Mouse (Mus musculus) intestine, embryonic 16.5 days (tissue): ENCODE data around the gene Elp5. TPM values are rescaled to one million over a fixed set of nuclear protein-coding genes. Genes with fewer than 3 reads are reported as not detected.

Experiments used
- ATAC-seq: fragments of 200-750 bp; cut with Nextera tagmentation; 2 replicates; pipeline ENCODE4 v1.8.0; 2017; ENCODE audit warnings: moderate TSS enrichment, moderate library complexity
- H3K27ac ChIP-seq: fragments of 300-500 bp; sonication (generic); 2 replicates; pipeline ENCODE4 v1.5.1; 2014; ENCODE audit warnings: mild to moderate bottlenecking, low read length
- H3K27me3 ChIP-seq: fragments of 300-500 bp; sonication (generic); replicated peaks from 2 replicates; pipeline ENCODE4 v1.6.1; 2014; ENCODE audit warnings: low read length, control low read depth, mixed read lengths; ENCODE audit not compliant: control insufficient read depth, insufficient read depth
- H3K36me3 ChIP-seq: fragments of 300-500 bp; sonication (generic); 2 replicates; pipeline ENCODE4 v1.6.1; 2014; ENCODE audit warnings: low read length, control low read depth; ENCODE audit not compliant: control insufficient read depth, insufficient read depth
- H3K4me1 ChIP-seq: fragments of 300-500 bp; sonication (generic); 2 replicates; pipeline ENCODE4 v1.6.1; 2014; ENCODE audit warnings: low read length, control low read depth, mixed read lengths; ENCODE audit not compliant: control insufficient read depth, insufficient read depth
- H3K4me2 ChIP-seq: fragments of 300-500 bp; sonication (generic); 2 replicates; pipeline ENCODE4 v1.6.1; 2014; ENCODE audit warnings: low read depth, low read length, control low read depth
- H3K4me3 ChIP-seq: fragments of 300-500 bp; sonication (generic); 2 replicates; pipeline ENCODE4 v1.5.1; 2014; ENCODE audit warnings: mild to moderate bottlenecking, low read length
- H3K9ac ChIP-seq: fragments of 300-500 bp; sonication (generic); 2 replicates; pipeline ENCODE4 v1.6.1; 2014; ENCODE audit warnings: low read depth, low read length
- H3K9me3 ChIP-seq: fragments of 300-500 bp; sonication (generic); 2 replicates; pipeline ENCODE4 v1.6.1; 2016; ENCODE audit warnings: low read length, control low read depth; ENCODE audit not compliant: control insufficient read depth
- WGBS: fragments of 180-500 bp; shearing (Covaris S2); extraction: QIAGEN DNeasy Blood & Tissue Kit; methylation state at CpG from one replicate; pipeline ENCODE4 v1.1.7; 2014; 5-methylcytosine and 5-hydroxymethylcytosine counted together
- polyA plus RNA-seq: library from polyadenylated mRNA; unstranded; fragments of >200 nt; fragmentation: Nextera tagmentation; extraction: Ambion mirVana; gene quantifications from 2 replicates; pipeline ENCODE4 v1.2.1, GENCODE M21; 2015

Elp5 gene
- polyA plus RNA-seq, 1 experiment from 2014 or later, result 106 TPM

GRCm38 (mm10) chr11:70010033-70010432 is 27.7 kb upstream of the Elp5 start:
- WGBS, result 89% methylated on average over 6 of the region's 6 CpGs
- no peaks in the 10 kb centered on the region for H3K27me3 ChIP-seq
- no peak for ATAC-seq
- H3K9ac ChIP-seq, result no peak overlapping the region
- H3K9me3 ChIP-seq, result no peaks in the 10 kb centered on the region
- H3K27ac ChIP-seq, result no peak overlapping the region
- peaks cover 11% of the 10 kb centered on the region for H3K4me1 ChIP-seq
- H3K36me3 ChIP-seq, result peaks cover 46% of the 10 kb centered on the region
- H3K4me3 ChIP-seq, result no peak overlapping the region
- H3K4me2 ChIP-seq, result no peak overlapping the region

GRCm38 (mm10) chr11:70005521-70005920 is 23.2 kb upstream of the Elp5 start:
- 62% methylated on average over 5 of the region's 5 CpGs for WGBS
- Histone ChIP-seq H3K27me3 (no peaks in the 10 kb centered on the region), H3K4me3 (no peak overlapping the region), H3K4me2 (no peak overlapping the region), H3K9ac (no peak overlapping the region), H3K9me3 (no peaks in the 10 kb centered on the region), H3K36me3 (peaks cover 24% of the 10 kb centered on the region), H3K27ac (no peak overlapping the region), H3K4me1 (peaks cover 17% of the 10 kb centered on the region)
- ATAC-seq, result no peak

- Histone ChIP-seq H3K4me3 (peak overlapping the region; percentile 84; the same call in 1 of the 2 replicates), H3K36me3 (peaks cover 22% of the 10 kb centered on the region), H3K9me3 (no peaks in the 10 kb centered on the region), H3K4me2 (peak overlapping the region; percentile 82; the same call in 1 of the 2 replicates), H3K27ac (no peak overlapping the region), H3K27me3 (no peaks in the 10 kb centered on the region), H3K4me1 (peaks cover 20% of the 10 kb centered on the region), H3K9ac (no peak overlapping the region)
- 88% methylated on average over 2 of the region's 2 CpGs for WGBS
- ATAC-seq, result no peak
Measured at GRCm38 (mm10) chr11:70002471-70002870, 20.2 kb upstream of the Elp5 start.

- H3K4me3 ChIP-seq, result peak overlapping the region; percentile 84
- peaks cover 21% of the 10 kb centered on the region for H3K4me1 ChIP-seq
- H3K9me3 ChIP-seq, result no peaks in the 10 kb centered on the region
- H3K9ac ChIP-seq, result no peak overlapping the region
- peaks cover 16% of the 10 kb centered on the region for H3K36me3 ChIP-seq
- no peaks in the 10 kb centered on the region for H3K27me3 ChIP-seq
- no peak for ATAC-seq
- no peak overlapping the region for H3K27ac ChIP-seq
- H3K4me2 ChIP-seq, result peak overlapping the region; percentile 82
Measured at GRCm38 (mm10) chr11:70001865-70002264, 19.5 kb upstream of the Elp5 start.

GRCm38 (mm10) chr11:70001159-70001558 is 18.8 kb upstream of the Elp5 start:
- ATAC-seq, result no peak
- H3K4me3 ChIP-seq, result peak overlapping the region; percentile 84
- H3K27ac ChIP-seq, result peak overlapping the region; percentile 96
- peak overlapping the region; percentile 82 for H3K4me2 ChIP-seq
- peaks cover 16% of the 10 kb centered on the region for H3K36me3 ChIP-seq
- peaks cover 21% of the 10 kb centered on the region for H3K4me1 ChIP-seq
- peak overlapping the region; percentile 91 for H3K9ac ChIP-seq
- H3K9me3 ChIP-seq, result no peaks in the 10 kb centered on the region
- H3K27me3 ChIP-seq, result no peaks in the 10 kb centered on the region
- WGBS, result 10% methylated on average over 8 of the region's 8 CpGs

GRCm38 (mm10) chr11:70000396-70000898 is 18.1 kb upstream of the Elp5 start, which contains the start of gene Dvl2:
Gene Dvl2 (plus strand): TSS chr11:70000595.
- under 1% methylated on average over 48 of the region's 48 CpGs for WGBS
- Histone ChIP-seq H3K9me3 (no peaks in the 10 kb centered on the region), H3K27me3 (no peaks in the 10 kb centered on the region), H3K4me2 (peak within 1 kb of the TSS; percentile 82), H3K36me3 (peaks cover 16% of the 10 kb centered on the region), H3K9ac (peak within 1 kb of the TSS; percentile 91), H3K4me3 (peak within 1 kb of the TSS; percentile 84), H3K27ac (peak within 1 kb of the TSS; percentile 96), H3K4me1 (peaks cover 21% of the 10 kb centered on the region)
- ATAC-seq, result peak; percentile 57

GRCm38 (mm10) chr11:69999666-70000065 is 17.3 kb upstream of the Elp5 start:
- Histone ChIP-seq H3K36me3 (peaks cover 17% of the 10 kb centered on the region), H3K27ac (peak overlapping the region; percentile 25; the same call in 1 of the 2 replicates), H3K4me1 (peaks cover 22% of the 10 kb centered on the region), H3K4me2 (no peak overlapping the region), H3K9me3 (no peaks in the 10 kb centered on the region), H3K27me3 (no peaks in the 10 kb centered on the region), H3K4me3 (no peak overlapping the region), H3K9ac (no peak overlapping the region)
- ATAC-seq, result no peak
- 76% methylated on average over 8 of the region's 8 CpGs for WGBS

- WGBS, result 92% methylated on average over 27 of the region's 27 CpGs
- ATAC-seq, result no peak
- Histone ChIP-seq H3K36me3 (peaks cover 22% of the 10 kb centered on the region), H3K9me3 (no peaks in the 10 kb centered on the region), H3K9ac (no peak overlapping the region), H3K4me1 (peaks cover 24% of the 10 kb centered on the region), H3K4me2 (no peak overlapping the region), H3K27me3 (no peaks in the 10 kb centered on the region), H3K4me3 (no peak overlapping the region), H3K27ac (no peak overlapping the region; the same call in 1 of the 2 replicates)
Measured at GRCm38 (mm10) chr11:69998567-69999491, 16.5 kb upstream of the Elp5 start.

GRCm38 (mm10) chr11:69997070-69997509 is 14.8 kb upstream of the Elp5 start:
- H3K27ac ChIP-seq, result peak overlapping the region; percentile 99
- WGBS, result 2% methylated on average over 41 of the region's 44 CpGs
- peak; percentile 63 for ATAC-seq
- peak overlapping the region; percentile 41 for H3K4me2 ChIP-seq
- peak overlapping the region; percentile 97 for H3K4me3 ChIP-seq
- no peaks in the 10 kb centered on the region for H3K27me3 ChIP-seq
- peaks cover 25% of the 10 kb centered on the region for H3K4me1 ChIP-seq
- H3K9ac ChIP-seq, result peak overlapping the region; percentile 82
- peaks cover 24% of the 10 kb centered on the region for H3K36me3 ChIP-seq
- H3K9me3 ChIP-seq, result no peaks in the 10 kb centered on the region
